Mouse (Mus musculus): ENCODE measurements around the gene Gm826. TPM values are rescaled to one million over a fixed set of nuclear protein-coding genes. Genes with fewer than 3 reads are reported as not detected.

Gene Gm826
- total RNA-seq, 2 experiments from 2014 or later = 0.45 to 1.2 TPM

- no peak for DNase-seq
Observed at GRCm38 (mm10) chr2:160353581-160353980, 19.6 kb upstream of the Gm826 start.

- DNase-seq = peak; percentile 36
Observed at GRCm38 (mm10) chr2:160351038-160351574, 17.1 kb upstream of the Gm826 start.

- no peak for DNase-seq
Observed at GRCm38 (mm10) chr2:160349578-160349977, 15.6 kb upstream of the Gm826 start.

DNA sequence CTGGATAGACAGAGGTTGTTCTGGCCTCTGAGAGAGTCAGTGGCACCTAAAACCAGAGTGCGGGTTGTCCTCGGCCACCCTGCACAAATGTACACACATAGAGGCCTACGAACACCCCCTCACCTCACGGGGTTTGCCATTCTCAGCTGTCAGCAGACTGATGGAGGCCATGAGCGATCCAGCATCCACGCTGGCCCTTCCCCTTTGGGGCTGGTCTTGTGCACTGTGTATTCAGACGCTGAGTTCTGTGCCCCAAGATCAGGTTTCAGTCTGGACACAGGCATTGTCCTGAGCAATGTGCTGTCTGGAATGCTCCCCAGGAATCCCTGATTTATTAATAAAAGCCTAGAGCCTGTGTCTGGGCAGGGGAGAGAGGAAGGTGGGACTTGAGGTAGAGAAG is 14.8 kb upstream of the Gm826 start:
- no peak for DNase-seq

GRCm38 (mm10) chr2:160348072-160348604 is 14.2 kb upstream of the Gm826 start:
- no peak for DNase-seq

GRCm38 (mm10) chr2:160345644-160346043 is 11.7 kb upstream of the Gm826 start:
- no peak for DNase-seq

DNA sequence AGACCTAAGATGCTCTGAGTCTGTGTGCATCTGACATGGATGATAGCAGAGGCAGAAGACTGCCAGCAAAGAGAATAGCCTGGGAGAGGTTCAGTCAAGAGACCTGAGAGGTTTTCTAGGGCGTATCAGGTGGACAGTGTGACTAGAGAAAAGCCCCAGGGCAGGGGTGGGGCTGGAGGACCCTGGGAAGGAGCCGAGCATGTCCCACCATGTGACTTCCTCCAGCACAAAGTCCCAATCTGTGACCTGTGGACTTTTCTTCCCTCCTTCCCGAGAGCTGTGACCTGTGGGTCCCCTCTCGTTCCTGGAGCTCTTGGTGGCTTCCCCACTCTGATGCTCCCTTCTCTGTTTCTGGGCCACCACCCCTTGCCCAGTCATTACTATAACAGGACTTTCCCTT is 6.2 kb upstream of the Gm826 start:
- no peak for DNase-seq

DNA sequence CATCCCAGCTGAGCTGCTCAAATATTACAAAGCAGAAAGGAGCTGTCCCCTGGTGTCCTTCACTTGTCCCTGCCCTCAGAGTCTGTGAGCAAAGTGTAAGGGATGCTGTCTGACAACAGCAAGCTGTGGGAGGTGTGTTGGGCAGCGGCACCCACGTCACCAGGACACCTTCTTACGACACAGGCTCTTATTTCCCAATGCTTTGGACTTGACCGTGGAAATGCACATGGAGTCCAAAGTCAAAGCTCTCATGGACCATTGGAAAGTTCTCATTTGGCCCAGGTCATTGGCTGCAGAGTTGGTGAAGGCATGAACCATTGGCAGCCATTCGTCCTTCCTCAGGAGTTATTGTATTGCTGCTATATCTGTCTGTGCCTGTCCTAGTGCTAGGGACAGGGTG is 5.6 kb upstream of the Gm826 start:
- no peak for DNase-seq

GRCm38 (mm10) chr2:160336053-160336452 is 2.1 kb upstream of the Gm826 start:
- no peak for DNase-seq

GRCm38 (mm10) chr2:160335043-160335442 is 1.1 kb upstream of the Gm826 start:
- no peak for DNase-seq

DNA sequence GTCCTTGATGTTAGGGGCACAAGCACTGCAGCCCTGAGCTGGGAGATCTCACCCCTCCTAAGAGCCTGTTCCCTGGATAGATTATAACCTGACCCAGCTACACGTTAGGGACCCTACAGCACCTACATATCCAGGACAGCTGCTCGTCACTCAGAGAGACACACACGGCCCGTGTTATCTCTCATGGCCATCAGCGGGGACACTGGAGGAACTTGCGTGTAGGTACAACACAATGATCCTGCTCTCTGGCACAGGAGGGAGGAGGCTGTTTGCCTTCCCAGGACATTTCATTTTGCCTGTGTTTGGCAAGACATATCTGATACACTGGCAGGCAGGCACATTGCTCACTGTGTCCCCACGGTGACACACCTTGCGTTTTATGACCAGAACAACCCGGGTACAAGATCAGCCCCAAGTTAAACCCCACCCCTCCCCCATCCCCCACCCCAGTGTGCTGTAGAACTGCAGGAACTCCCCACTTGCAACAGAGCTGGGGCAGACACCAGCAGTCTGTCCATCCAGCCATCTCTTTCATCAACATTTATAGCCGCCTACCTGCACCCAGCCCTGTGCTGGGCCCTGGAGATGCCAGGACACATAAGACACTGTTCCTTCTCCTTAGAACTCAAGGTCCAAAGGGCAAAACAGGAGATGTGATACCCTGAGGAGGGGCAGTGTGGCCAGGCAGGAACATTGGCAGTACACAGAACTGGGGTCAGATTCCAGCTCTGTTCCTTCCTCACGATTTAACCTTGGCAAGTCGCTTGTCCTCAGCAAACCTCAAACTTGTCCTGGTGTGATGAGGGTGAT is 1.2 kb downstream of the Gm826 start:
- DNase-seq = no peak

DNA sequence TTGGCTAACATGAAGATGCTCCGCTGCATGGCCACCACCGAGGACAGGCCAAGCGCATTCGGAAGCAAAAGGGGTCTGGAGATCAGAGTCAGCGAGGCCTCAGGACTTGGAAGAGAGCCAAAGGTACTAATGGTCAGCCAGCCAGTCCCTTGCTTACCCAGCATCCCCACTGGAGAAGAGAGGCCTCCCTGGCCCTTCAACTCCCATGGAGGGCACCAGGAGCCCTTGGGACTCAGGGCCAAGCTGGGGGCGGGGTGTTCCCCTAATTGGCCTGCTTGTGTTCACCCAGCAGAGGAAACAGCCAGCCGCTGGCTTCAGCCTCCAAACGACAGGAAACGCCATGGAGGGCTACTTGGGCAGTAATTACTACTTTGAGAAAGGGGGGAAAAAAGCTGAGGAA is 5.1 kb downstream of the Gm826 start:
- no peak for DNase-seq

DNA sequence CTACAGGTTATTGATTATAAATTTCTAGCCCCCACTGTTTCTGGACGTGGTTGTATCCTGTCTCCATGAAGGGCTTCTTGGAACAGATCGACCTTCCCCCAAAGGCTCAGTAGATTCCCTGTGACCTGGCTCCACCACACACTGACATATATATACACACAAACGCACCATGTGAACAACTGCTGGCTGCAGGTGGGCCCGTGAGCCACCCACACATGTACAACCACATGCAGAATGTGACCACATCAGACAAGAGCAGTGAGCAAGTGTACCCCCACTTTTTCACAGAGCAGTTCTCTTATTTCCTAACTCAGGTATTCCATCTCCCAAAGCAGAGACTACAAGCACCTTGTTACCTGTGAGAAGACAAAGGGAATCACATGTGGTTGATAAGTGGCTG is 6.2 kb downstream of the Gm826 start:
- no peak for DNase-seq

- DNase-seq = no peak
Observed at GRCm38 (mm10) chr2:160327167-160327566, 6.8 kb downstream of the Gm826 start.

DNA sequence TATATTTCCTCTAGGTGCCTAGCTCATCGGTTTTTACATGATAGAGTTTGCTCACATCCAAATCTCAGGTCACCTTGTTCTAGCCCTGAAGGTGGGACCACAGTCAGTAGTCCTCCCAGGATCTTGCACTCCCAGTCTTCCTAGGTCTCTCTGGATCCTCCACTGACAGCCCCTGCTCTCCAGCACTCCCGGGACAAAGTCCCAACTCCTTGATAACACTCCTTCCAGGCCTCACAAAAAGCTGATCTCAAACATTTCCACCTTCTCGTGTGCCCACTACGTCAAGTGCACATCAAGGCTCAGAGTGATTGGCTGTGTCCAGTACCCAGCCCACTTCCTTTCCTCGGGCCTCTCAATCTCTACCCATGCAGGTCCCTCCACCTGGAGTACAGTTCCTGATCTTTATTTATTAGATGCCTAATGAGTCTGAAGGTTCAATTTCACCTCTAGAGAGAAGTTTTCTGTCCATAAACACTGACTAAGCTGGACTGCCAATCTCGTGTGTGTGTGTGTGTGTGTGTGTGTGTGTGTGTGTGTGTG is 8.8 kb downstream of the Gm826 start:
- no peak for DNase-seq

DNA sequence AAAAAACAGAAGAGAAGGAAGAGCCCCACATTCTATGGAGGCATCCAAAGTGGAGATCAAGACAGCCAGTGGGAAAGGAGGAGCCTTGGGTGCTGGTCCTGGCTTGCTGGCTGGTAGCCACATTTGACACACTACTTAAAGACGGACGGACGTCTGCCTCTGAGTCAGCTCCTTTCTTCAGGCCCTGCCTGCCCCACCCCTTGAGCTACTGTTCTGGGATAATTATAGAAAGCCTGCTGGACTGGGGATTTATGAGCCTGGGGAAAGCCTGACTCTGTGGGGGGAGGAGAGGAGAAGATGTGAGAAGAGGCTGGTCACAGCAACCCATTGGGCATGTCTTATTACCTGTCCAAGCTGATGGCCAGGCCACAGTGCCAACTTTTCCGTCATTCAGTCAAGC is 12.1 kb downstream of the Gm826 start:
- DNase-seq = no peak

DNA sequence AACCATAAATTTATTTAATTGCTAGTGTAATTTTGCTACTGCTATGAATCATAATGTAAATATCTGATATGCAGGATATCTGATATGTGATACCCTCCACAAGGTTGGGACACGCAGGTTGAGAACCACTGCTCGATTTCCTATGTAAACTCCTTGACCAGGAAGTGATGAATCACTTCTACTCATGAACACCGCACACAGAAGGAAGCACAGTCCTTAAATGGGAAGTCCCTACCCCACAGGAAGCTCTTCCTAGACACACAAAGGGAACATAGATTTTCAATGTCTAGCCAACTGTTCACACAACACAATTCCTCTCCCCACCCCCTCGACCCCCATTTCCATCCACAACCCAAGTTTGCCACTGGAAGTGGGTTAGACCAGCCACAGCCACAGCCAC is 15.7 kb downstream of the Gm826 start:
- DNase-seq = no peak

- DNase-seq = no peak
Observed at GRCm38 (mm10) chr2:160313595-160314007, 20.4 kb downstream of the Gm826 start.

GRCm38 (mm10) chr2:160305070-160305469 is 28.9 kb downstream of the Gm826 start:
- DNase-seq = no peak

DNA sequence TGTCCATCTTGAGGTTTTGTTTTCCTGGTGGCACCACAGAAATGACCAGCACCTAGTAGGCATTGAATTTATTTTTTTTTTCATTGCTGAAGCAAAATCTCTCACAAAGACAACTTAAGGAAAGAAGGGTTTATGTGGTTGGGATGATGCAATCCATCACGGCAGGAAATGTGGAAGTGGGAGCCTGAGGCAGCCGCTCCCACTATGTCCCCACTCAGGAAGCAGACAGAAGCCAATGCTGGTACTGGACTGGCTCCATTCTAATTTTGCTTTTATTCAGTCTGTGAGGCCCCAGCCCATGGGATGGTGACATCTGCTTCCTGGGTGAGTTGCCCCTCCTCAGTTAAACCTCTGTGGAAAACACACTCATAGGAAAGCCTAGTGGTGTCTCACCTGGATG is 30.0 kb downstream of the Gm826 start:
- no peak for DNase-seq

- DNase-seq = no peak
Observed at GRCm38 (mm10) chr2:160302013-160302412, 31.9 kb downstream of the Gm826 start.

- no peak for DNase-seq
Observed at GRCm38 (mm10) chr2:160298586-160298985, 35.4 kb downstream of the Gm826 start.

- no peak for DNase-seq
Observed at GRCm38 (mm10) chr2:160288538-160289151, 45.3 kb downstream of the Gm826 start.
